Mouse (Mus musculus): ENCODE results near the gene Car11. TPM values are rescaled to one million over a fixed set of nuclear protein-coding genes. Genes with fewer than 3 reads are reported as not detected.

Car11 gene
- total RNA-seq, 2 experiments from 2014 or later, result 211 to 244 TPM

GRCm38 (mm10) chr7:45750162-45750561 lies 50.5 kb downstream of the Car11 start:
- intact Hi-C loops (cut with DNase I), result no loop called here
- no peak for DNase-seq (ENCODE audit: extremely low spot score in 1 of 2, low spot score in 2 of 2)
- no peak overlapping the region for H3K4me3 ChIP-seq
- no peak overlapping the region for H3K27ac ChIP-seq
- no peak for TF ChIP-seq CTCF (IDR thresholded peaks at IDR 0.05)

Other genes starting within 250 kb of the Car11 start
- 100 to 1,000 TPM; 200 to 208 TPM for gene Ftl1, start 240.0 kb upstream of the Car11 start, total RNA-seq (2021)
- 10 to 100 TPM; 66.9 to 67.4 TPM for gene Bax, start 232.9 kb upstream of the Car11 start, total RNA-seq (2021)
- gene Tulp2, start 218.0 kb upstream of the Car11 start, total RNA-seq (2021), result under 1 TPM in 1 of 2 experiments, not detected in 1; 0.30 TPM
- 1 to 10 TPM; 1.5 to 2.0 TPM for gene Gm45808, start 213.0 kb upstream of the Car11 start, total RNA-seq (2021)
- gene Dhdh, start 211.0 kb upstream of the Car11 start, total RNA-seq (2021), result 1 to 10 TPM; 3.7 to 4.8 TPM
- gene Nucb1, start 189.4 kb upstream of the Car11 start, total RNA-seq (2021), result 100 to 1,000 TPM in 1 of 2 experiments, 10 to 100 TPM in 1; 95.4 to 106 TPM
- gene Ppp1r15a, start 173.6 kb upstream of the Car11 start, total RNA-seq (2021), result 10 to 100 TPM; 25.2 to 29.3 TPM
- gene Plekha4, start 173.5 kb upstream of the Car11 start, total RNA-seq (2021), result 1 to 10 TPM; 4.2 to 5.1 TPM
- under 1 TPM; 0.61 to 0.68 TPM for gene Hsd17b14, start 144.9 kb upstream of the Car11 start, total RNA-seq (2021)
- gene Bcat2, start 129.7 kb upstream of the Car11 start, total RNA-seq (2021), result 10 to 100 TPM; 25.4 to 26.2 TPM
- gene Fgf21, start 84.4 kb upstream of the Car11 start, total RNA-seq (2021), result not detected
- gene Fut1, start 82.6 kb upstream of the Car11 start, total RNA-seq (2021), result not detected
- gene Izumo1, start 78.0 kb upstream of the Car11 start, total RNA-seq (2021), result under 1 TPM in 1 of 2 experiments, not detected in 1; 0.34 TPM
- 1 to 10 TPM; 6.1 to 8.0 TPM for gene Rasip1, start 72.4 kb upstream of the Car11 start, total RNA-seq (2021)
- 1 to 10 TPM; 3.5 to 3.9 TPM for gene Mamstr, start 59.9 kb upstream of the Car11 start, total RNA-seq (2021)
- gene Fut2, start 33.4 kb upstream of the Car11 start, total RNA-seq (2021), result under 1 TPM in 1 of 2 experiments, not detected in 1; 0.11 TPM
- 1 to 10 TPM; 6.4 to 6.9 TPM for gene Ntn5, start 15.8 kb upstream of the Car11 start, total RNA-seq (2021)
- gene Sec1, start 5.4 kb upstream of the Car11 start, total RNA-seq (2021), result 1 to 10 TPM; 1.1 to 1.2 TPM
- 100 to 1,000 TPM in 1 of 2 experiments, 10 to 100 TPM in 1; 60.3 to 104 TPM for gene Dbp, start 5.2 kb downstream of the Car11 start, total RNA-seq (2021)
- 100 to 1,000 TPM; 318 to 325 TPM for gene Rpl18, start 15.6 kb downstream of the Car11 start, total RNA-seq (2021)
- 10 to 100 TPM; 30.8 to 34.4 TPM for gene Sphk2, start 18.2 kb downstream of the Car11 start, total RNA-seq (2021)
- gene Fam83e, start 21.4 kb downstream of the Car11 start, total RNA-seq (2021), result under 1 TPM; 0.37 to 0.41 TPM
- not detected for gene Spaca4, start 26.0 kb downstream of the Car11 start, total RNA-seq (2021)
- gene Lmtk3, start 83.9 kb downstream of the Car11 start, total RNA-seq (2021), result 100 to 1,000 TPM; 258 to 279 TPM
- gene Sult2b1, start 84.8 kb downstream of the Car11 start, total RNA-seq (2021), result 10 to 100 TPM; 11.3 to 13.6 TPM
- 100 to 1,000 TPM; 172 to 185 TPM for gene Cyth2, start 114.7 kb downstream of the Car11 start, total RNA-seq (2021)
- gene Kcnj14, start 124.9 kb downstream of the Car11 start, total RNA-seq (2021), result 1 to 10 TPM; 2.3 to 2.5 TPM
- gene Grwd1, start 131.1 kb downstream of the Car11 start, total RNA-seq (2021), result 10 to 100 TPM; 17.9 to 22.1 TPM
- 10 to 100 TPM; 67.4 to 75.4 TPM for gene Kdelr1, start 172.9 kb downstream of the Car11 start, total RNA-seq (2021)
- gene Grin2d, start 178.5 kb downstream of the Car11 start, total RNA-seq (2021), result 10 to 100 TPM; 13.4 to 14.7 TPM
- gene Syngr4, start 196.9 kb downstream of the Car11 start, total RNA-seq (2021), result not detected
- gene Tmem143, start 197.1 kb downstream of the Car11 start, total RNA-seq (2021), result 10 to 100 TPM; 21.8 to 22.3 TPM
- 1 to 10 TPM; 3.1 to 8.7 TPM for gene Emp3, start 221.6 kb downstream of the Car11 start, total RNA-seq (2021)
- 1 to 10 TPM; 2.3 TPM for gene Ccdc114, start 224.2 kb downstream of the Car11 start, total RNA-seq (2021)

All from left cerebral cortex, adult 2 months (tissue).